Mouse (Mus musculus) thymus, adult 2 months (tissue): ENCODE results near the gene Sp100. TPM values are rescaled to one million over a fixed set of nuclear protein-coding genes. Genes with fewer than 3 reads are reported as not detected.

ENCODE experiments used
- DNase-seq: peaks from one replicate; pipeline ENCODE4 v3.0.0; 2021
- H3K27ac ChIP-seq: fragments of 200-500 bp; 2 replicates; pipeline ENCODE4 v1.5.1; 2012; ENCODE audit warnings: low read length, control low read depth; ENCODE audit not compliant: control insufficient read depth, insufficient read depth
- H3K27me3 ChIP-seq: fragments of 200-500 bp; 2 replicates; pipeline ENCODE4 v1.6.1; 2012; ENCODE audit warnings: mild to moderate bottlenecking, low read length, moderate library complexity, mixed read lengths; ENCODE audit not compliant: control insufficient read depth, insufficient read depth
- H3K36me3 ChIP-seq: fragments of 200-500 bp; 2 replicates; pipeline ENCODE4 v1.6.1; 2012; ENCODE audit warnings: mild to moderate bottlenecking, low read length, moderate library complexity; ENCODE audit not compliant: control insufficient read depth, insufficient read depth
- H3K4me1 ChIP-seq: fragments of 200-500 bp; replicated peaks from 2 replicates; pipeline ENCODE4 v1.6.1; 2012; ENCODE audit warnings: low read length; ENCODE audit not compliant: control insufficient read depth, insufficient read depth
- H3K4me3 ChIP-seq: fragments of 200-500 bp; 2 replicates; pipeline ENCODE4 v1.5.1; 2012; ENCODE audit warnings: mild to moderate bottlenecking, low read length, control low read depth, moderate library complexity; ENCODE audit not compliant: control insufficient read depth, insufficient read depth
- CTCF ChIP-seq: fragments of 200-500 bp; IDR thresholded peaks from 2 replicates; pipeline ENCODE4 v1.5.1; 2012; ENCODE audit warnings: mild to moderate bottlenecking, control low read depth, low read length, moderate library complexity, borderline replicate concordance; ENCODE audit not compliant: control insufficient read depth, poor library complexity, insufficient read depth; ENCODE audit errors: extremely low read depth
- POLR2A ChIP-seq: fragments of 200-500 bp; IDR thresholded peaks from 2 replicates; pipeline ENCODE4 v1.6.1; 2012; ENCODE audit warnings: mild to moderate bottlenecking, low read length, control low read depth, moderate library complexity; ENCODE audit not compliant: control insufficient read depth, poor library complexity, insufficient read depth; ENCODE audit errors: extremely low read depth
- WGBS: fragments of 180-500 bp; shearing (Covaris S2); methylation state at CpG from one replicate; pipeline ENCODE4 v1.1.7; 2018; 5-methylcytosine and 5-hydroxymethylcytosine counted together
- polyA plus RNA-seq: library from polyadenylated mRNA; depleted of rRNA; stranded (reverse); fragments of >200 nt; gene quantifications from 2 replicates; pipeline ENCODE4 v1.2.3, GENCODE M21; 2012

Sp100 gene
- polyA plus RNA-seq, 1 experiment, result 68.0 TPM

DNA sequence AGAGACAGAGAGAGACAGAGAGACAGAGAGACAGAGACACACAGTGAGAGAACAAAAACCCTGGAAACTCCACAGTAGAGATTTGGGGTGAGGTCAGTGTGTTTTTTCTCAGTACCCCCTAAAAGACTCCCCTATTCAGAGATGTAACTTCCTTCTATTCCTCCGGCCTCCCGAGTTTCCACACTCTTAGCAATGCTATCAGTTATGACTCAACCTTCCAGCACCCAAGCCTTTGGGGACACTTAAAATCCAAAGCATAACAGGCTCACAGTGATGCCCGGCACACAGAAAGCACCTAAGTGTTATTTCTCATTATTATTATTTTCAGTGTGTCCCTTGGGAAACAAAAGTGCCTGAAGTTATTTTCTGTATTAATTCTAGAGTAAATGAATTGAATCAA, 40.8 kb downstream of the Sp100 start:
- DNase-seq, result no peak
- TF ChIP-seq CTCF, result no peak
- H3K36me3 ChIP-seq, result peaks cover 39% of the 10 kb centered on the region
- no peak overlapping the region for H3K27ac ChIP-seq
- no peaks in the 10 kb centered on the region for H3K27me3 ChIP-seq
- 99% methylated on average over 3 of the region's 3 CpGs for WGBS
- H3K4me1 ChIP-seq, result peaks cover 18% of the 10 kb centered on the region
- no peak overlapping the region for H3K4me3 ChIP-seq

DNA sequence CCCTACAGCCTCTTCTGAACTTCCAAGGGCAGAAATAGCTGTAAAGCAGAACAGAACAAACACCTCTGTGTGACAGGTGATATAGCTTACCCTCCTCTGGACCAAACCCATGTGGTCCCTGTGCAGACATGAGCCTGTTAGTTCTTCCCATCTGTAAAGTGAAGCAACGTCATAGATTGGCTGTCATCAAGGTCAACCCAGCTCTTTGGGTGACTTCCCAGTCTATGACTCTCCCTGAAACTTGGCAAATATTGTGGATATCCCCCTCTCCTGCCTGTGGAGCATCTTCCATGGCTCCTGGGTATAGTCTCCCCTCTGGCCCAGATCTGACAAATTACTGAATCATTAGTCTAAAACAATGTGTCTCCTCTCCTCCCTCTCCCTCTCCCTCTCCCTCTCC, 42.5 kb downstream of the Sp100 start:
- no peak overlapping the region for H3K4me3 ChIP-seq
- peaks cover 16% of the 10 kb centered on the region for H3K4me1 ChIP-seq
- H3K36me3 ChIP-seq, result peaks cover 48% of the 10 kb centered on the region
- no peaks in the 10 kb centered on the region for H3K27me3 ChIP-seq
- TF ChIP-seq CTCF, result no peak
- no peak for TF ChIP-seq POLR2A
- no peak overlapping the region for H3K27ac ChIP-seq
- 96% methylated on average over 1 of the region's 1 CpGs for WGBS
- no peak for DNase-seq

- H3K27ac ChIP-seq, result no peak overlapping the region
- WGBS, result 93% methylated on average over 3 of the region's 3 CpGs
Observed at GRCm38 (mm10) chr1:85693280-85693679, 43.5 kb downstream of the Sp100 start.

DNA sequence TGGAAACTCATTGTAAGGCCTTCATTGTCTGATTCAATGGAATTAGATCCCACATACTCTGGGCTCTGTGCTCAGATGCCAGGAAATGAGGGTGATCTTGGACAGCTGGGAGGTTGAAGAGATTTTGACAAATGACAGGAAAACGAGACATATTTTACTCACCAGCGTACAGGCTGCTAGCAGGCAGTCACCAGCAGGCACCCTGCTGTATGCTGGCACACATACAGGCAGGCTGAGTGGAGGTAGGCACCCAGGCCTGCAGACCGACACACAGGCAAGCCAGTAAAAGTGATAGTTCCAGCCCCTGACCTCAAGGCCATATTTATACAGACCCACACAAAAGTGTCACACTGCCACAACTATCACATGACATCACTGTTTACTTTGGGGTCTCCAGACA, 45.9 kb downstream of the Sp100 start:
- H3K4me1 ChIP-seq, result peaks cover 20% of the 10 kb centered on the region
- H3K36me3 ChIP-seq, result peaks cover 74% of the 10 kb centered on the region
- DNase-seq, result no peak
- TF ChIP-seq CTCF, result no peak
- TF ChIP-seq POLR2A, result no peak
- H3K4me3 ChIP-seq, result no peak overlapping the region
- 91% methylated on average over 3 of the region's 3 CpGs for WGBS
- H3K27ac ChIP-seq, result no peak overlapping the region
- H3K27me3 ChIP-seq, result no peaks in the 10 kb centered on the region

More at GRCm38 (mm10) chr1:85693280-85693679, 43.5 kb downstream of the Sp100 start:
- DNase-seq, result no peak
- Histone ChIP-seq H3K27me3 (no peaks in the 10 kb centered on the region), H3K4me3 (no peak overlapping the region), H3K4me1 (peaks cover 15% of the 10 kb centered on the region), H3K36me3 (peaks cover 52% of the 10 kb centered on the region)
- no peak for TF ChIP-seq POLR2A
- no peak for TF ChIP-seq CTCF

GRCm38 (mm10) chr1:85697721-85698493, 48.1 kb downstream of the Sp100 start:
- H3K4me1 ChIP-seq, result peaks cover 23% of the 10 kb centered on the region
- H3K36me3 ChIP-seq, result peaks cover 83% of the 10 kb centered on the region

DNA sequence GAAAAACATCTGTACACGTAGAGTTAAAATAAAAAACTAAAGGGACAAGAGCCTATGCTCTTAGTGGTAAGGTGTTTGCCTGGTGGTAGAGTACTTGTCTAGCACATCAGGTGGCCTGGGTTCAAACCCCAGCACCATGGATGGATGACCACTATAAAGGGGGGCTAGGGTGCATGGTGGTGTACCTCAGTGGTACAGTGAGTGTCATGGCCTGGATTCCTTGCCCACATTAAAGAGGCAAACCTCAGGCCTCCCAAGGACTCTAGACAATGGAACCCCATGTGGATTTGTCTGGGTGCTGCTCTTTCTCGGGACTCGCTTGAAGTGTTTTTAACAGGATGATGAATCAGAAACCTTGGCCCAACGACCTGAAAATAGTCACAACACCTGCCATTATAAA, 52.7 kb downstream of the Sp100 start:
- Histone ChIP-seq H3K4me1 (peaks cover 21% of the 10 kb centered on the region), H3K27me3 (no peaks in the 10 kb centered on the region), H3K36me3 (peaks cover 58% of the 10 kb centered on the region), H3K27ac (peak overlapping the region; percentile 43; the same call in 1 of the 2 replicates), H3K4me3 (no peak overlapping the region)
- 74% methylated on average over 4 of the region's 4 CpGs for WGBS
- no peak for DNase-seq
- TF ChIP-seq CTCF (no peak), POLR2A (no peak)

More at GRCm38 (mm10) chr1:85697721-85698493, 48.1 kb downstream of the Sp100 start:
- H3K4me3 ChIP-seq, result no peak overlapping the region
- no peak for DNase-seq
- peak overlapping the region; percentile 80 for H3K27ac ChIP-seq
- no peaks in the 10 kb centered on the region for H3K27me3 ChIP-seq
- 22% methylated on average over 4 of the region's 4 CpGs for WGBS
- TF ChIP-seq CTCF (no peak), POLR2A (no peak)
